20 mouse cellular contexts compared by ENCODE assay signal in genomic region chr7:117419846-117420245, GRCm38 (mm10). TPM values are rescaled to one million over a fixed set of nuclear protein-coding genes. Genes with fewer than 3 reads are reported as not detected.
DNase-seq lines count a peak whose midpoint lies in the region; ATAC-seq and TF ChIP-seq lines count a peak whose summit lies in the region.
"Had no signal": no experiment of that assay in that cellular context is flagged by ENCODE, and none has a peak within 500 bp of the region (broad histone marks: within the 10 kb centered on the region; RNA-seq: fewer than 3 reads in every experiment).

No protein-coding gene starts in this region.

- no peak for TF ChIP-seq CTCF in gastrocnemius, adult 2 months (IDR thresholded peaks at IDR 0.05)

- intact Hi-C loops in gastrocnemius, adult 2 months (cut with DNase I): no loop called here

- no peak for DNase-seq in forebrain, embryonic 10.5 days (ENCODE audit: extremely low spot score, low spot score)
- DNase-seq in forebrain, embryonic 14.5 days (ENCODE audit: low spot score): no peak
- DNase-seq in gastrocnemius, adult 2 months: peak; percentile 20
- DNase-seq in gastrocnemius, adult 8-10 months (ENCODE audit: low spot score in 2 of 2): no peak
- peak; percentile 81 for DNase-seq in kidney, adult 9 months
- DNase-seq in kidney, adult 18-20 months: no peak
- DNase-seq in embryo, embryonic 9.5 days (ENCODE audit: extremely low spot score): no peak
- DNase-seq: B cell, adult 2 months; cerebellum, adult 11 months; cerebellum, adult 8-10 months; embryo, embryonic 11 days; gastrocnemius, postnatal 14 days; heart, adult 2 months; heart, postnatal 14 days had no signal

- H3K4me1 ChIP-seq in forebrain, embryonic 10.5 days: peaks cover 64% of the 10 kb centered on the region
- H3K4me1 ChIP-seq in forebrain, embryonic 14.5 days (ENCODE audit: control insufficient read depth, insufficient read depth, low read length): peaks cover 33% of the 10 kb centered on the region
- H3K4me1 ChIP-seq: intestine, embryonic 15.5 days had no signal

- WGBS in forebrain, embryonic 10.5 days: 85% methylated on average over 2 of the region's 2 CpGs
- WGBS in forebrain, embryonic 14.5 days: 68% methylated on average over 2 of the region's 2 CpGs

- no peak overlapping the region for H3K9ac ChIP-seq in forebrain, embryonic 14.5 days (ENCODE audit: low read length)
- H3K9ac ChIP-seq: embryonic facial prominence, embryonic 12.5 days; heart, embryonic 15.5 days; hindbrain, embryonic 14.5 days; intestine, embryonic 15.5 days had no signal

- no peaks in the 10 kb centered on the region for H3K36me3 ChIP-seq in forebrain, embryonic 10.5 days (replicated peaks)
- H3K36me3 ChIP-seq in forebrain, embryonic 14.5 days (ENCODE audit: control insufficient read depth, insufficient read depth, low read length): no peaks in the 10 kb centered on the region
- H3K36me3 ChIP-seq: embryonic facial prominence, embryonic 12.5 days; heart, embryonic 15.5 days; intestine, embryonic 15.5 days had no signal

- no peaks in the 10 kb centered on the region for H3K9me3 ChIP-seq in forebrain, embryonic 10.5 days
- no peaks in the 10 kb centered on the region for H3K9me3 ChIP-seq in forebrain, embryonic 14.5 days (replicated peaks; ENCODE audit: control insufficient read depth, low read length)
- H3K9me3 ChIP-seq: embryonic facial prominence, embryonic 12.5 days; heart, embryonic 15.5 days; intestine, embryonic 15.5 days had no signal

- H3K4me2 ChIP-seq in forebrain, embryonic 14.5 days (ENCODE audit: low read length): no peak overlapping the region
- H3K4me2 ChIP-seq: embryonic facial prominence, embryonic 12.5 days; heart, embryonic 11.5 days; heart, embryonic 15.5 days; hindbrain, embryonic 14.5 days; intestine, embryonic 15.5 days had no signal

- H3K4me3 ChIP-seq in forebrain, embryonic 10.5 days: no peak overlapping the region
- no peak overlapping the region for H3K4me3 ChIP-seq in forebrain, embryonic 14.5 days (ENCODE audit: low read depth, low read length)
- H3K4me3 ChIP-seq in gastrocnemius, adult 2 months: no peak overlapping the region
- H3K4me3 ChIP-seq: embryonic facial prominence, embryonic 12.5 days; heart, adult 2 months; heart, embryonic 15.5 days; intestine, embryonic 15.5 days had no signal

- H3K27ac ChIP-seq in forebrain, embryonic 10.5 days: peak overlapping the region; percentile 80
- no peak overlapping the region for H3K27ac ChIP-seq in forebrain, embryonic 14.5 days (ENCODE audit: low read depth, low read length)
- peak overlapping the region; percentile 40; the same call in 1 of the 2 replicates for H3K27ac ChIP-seq in gastrocnemius, adult 2 months
- H3K27ac ChIP-seq: embryonic facial prominence, embryonic 12.5 days; heart, adult 2 months; heart, embryonic 15.5 days; hindbrain, embryonic 14.5 days; intestine, embryonic 15.5 days had no signal

- H3K27me3 ChIP-seq in forebrain, embryonic 10.5 days (ENCODE audit: poor library complexity, severe bottlenecking): no peaks in the 10 kb centered on the region
- no peaks in the 10 kb centered on the region for H3K27me3 ChIP-seq in forebrain, embryonic 14.5 days (replicated peaks; ENCODE audit: control insufficient read depth, insufficient read depth, low read length)
- H3K27me3 ChIP-seq: embryonic facial prominence, embryonic 12.5 days; heart, embryonic 15.5 days; intestine, embryonic 15.5 days had no signal

- ATAC-seq in forebrain, embryonic 14.5 days: no peak
- ATAC-seq: CD4-positive, CD25-positive, alpha-beta regulatory T cell, adult 4 months; intestine, embryonic 15.5 days had no signal

RNA-seq across cellular contexts. Expression of gene Xylt1, which starts 39.1 kb away (rescaled TPM):
- polyA plus RNA-seq in forebrain, embryonic 10.5 days (2016; fragmentation: Nextera tagmentation; extraction: Ambion mirVana): 1.7 and 2.3 TPM in 2 replicates
- 1.5 and 2.2 TPM in 2 replicates for polyA plus RNA-seq in forebrain, embryonic 14.5 days (2014; fragmentation: Nextera tagmentation; extraction: Ambion mirVana)
- 1 to 10 TPM; 5.5 to 9.5 TPM for total RNA-seq in gastrocnemius, adult 2 months (2021)
- 1 to 10 TPM; 6.1 to 9.9 (median 7.3) TPM for total RNA-seq in gastrocnemius, adult 8-10 months (2022)

Comparison
In these comparisons a context has a peak if more than half of its experiments do, and no peak if none do; other contexts are left out.
1. DNase-seq: peak in gastrocnemius, adult 2 months (single experiment) and kidney, adult 9 months (single experiment); none in forebrain, embryonic 10.5 days (single experiment), forebrain, embryonic 14.5 days (single experiment), gastrocnemius, adult 8-10 months (0 of 2), kidney, adult 18-20 months (single experiment) and embryo, embryonic 9.5 days (single experiment).